Mouse (Mus musculus) testis, adult 2 months (tissue): ENCODE results near the gene Sox5.

Source experiments
- CTCF ChIP-seq: fragments of 200-500 bp; IDR thresholded peaks from 2 replicates; pipeline ENCODE4 v1.5.1; 2012; ENCODE audit warnings: low read depth, mild to moderate bottlenecking, inconsistent platforms, low read length, moderate library complexity; ENCODE audit not compliant: control insufficient read depth, insufficient read depth, insufficient replicate concordance
- POLR2A ChIP-seq: fragments of 200-500 bp; IDR thresholded peaks from 2 replicates; pipeline ENCODE4 v1.6.1; 2012; ENCODE audit warnings: low read depth, mild to moderate bottlenecking, inconsistent platforms, low read length, moderate library complexity; ENCODE audit not compliant: control insufficient read depth

GRCm38 (mm10) chr6:144822594-144822993 is 40.8 kb upstream of the Sox5 start:
- no peak for TF ChIP-seq POLR2A
- TF ChIP-seq CTCF = no peak
